Mouse (Mus musculus) adrenal gland, adult 2 months (tissue): ENCODE results near the gene Gm17190. TPM values are rescaled to one million over a fixed set of nuclear protein-coding genes. Genes with fewer than 3 reads are reported as not detected.
"Not testable (repeated sequence)": the region's sequence is repeated elsewhere in the genome, so short reads cannot be mapped to it uniquely, and the experiment has no call there.

ENCODE experiments used
- DNase-seq: peaks from one replicate; pipeline ENCODE4 v3.0.0; 2021
- long read RNA-seq: library from polyadenylated mRNA; stranded (forward); transcript quantifications from one replicate; pipeline ENCODE4 v2.0.0, GENCODE M21; 2021
- polyA plus RNA-seq: library from polyadenylated mRNA; depleted of rRNA; stranded (reverse); fragments of >200 nt; gene quantifications from 2 replicates; pipeline ENCODE4 v1.2.3, GENCODE M21; 2012; rRNA removed
- total RNA-seq, 2 experiments: library from RNA; stranded (reverse); gene quantifications; 2 replicates each; pipeline ENCODE4 v1.2.3; 2021

The Gm17190 gene
- total RNA-seq (not detected), polyA plus RNA-seq (not detected in 2 replicates)
- long read RNA-seq = 0 reads

DNA sequence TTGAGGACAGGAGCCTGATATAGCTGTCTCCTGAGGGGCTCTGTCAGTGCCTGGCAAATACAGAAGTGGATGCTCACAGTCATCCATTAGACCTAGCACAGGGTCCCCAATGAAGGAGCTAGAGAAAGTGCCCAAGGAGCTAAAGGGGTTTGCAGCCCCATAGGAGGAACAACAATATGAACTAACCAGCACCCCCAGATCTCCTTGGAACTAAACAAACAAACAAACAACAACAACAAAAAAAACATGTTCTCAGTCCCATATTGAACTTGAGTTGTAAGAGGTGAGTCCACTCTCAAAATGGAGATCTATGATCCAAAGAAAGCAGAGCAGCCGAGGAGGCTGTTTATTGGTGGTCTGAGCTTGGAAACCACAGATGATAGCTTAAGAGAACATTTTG is at the start of gene Gm17190:
Gene Gm17190, plus strand, starts transcription at position 301 of the 400 bp plus-strand sequence.
- not testable (repeated sequence) for DNase-seq

DNA sequence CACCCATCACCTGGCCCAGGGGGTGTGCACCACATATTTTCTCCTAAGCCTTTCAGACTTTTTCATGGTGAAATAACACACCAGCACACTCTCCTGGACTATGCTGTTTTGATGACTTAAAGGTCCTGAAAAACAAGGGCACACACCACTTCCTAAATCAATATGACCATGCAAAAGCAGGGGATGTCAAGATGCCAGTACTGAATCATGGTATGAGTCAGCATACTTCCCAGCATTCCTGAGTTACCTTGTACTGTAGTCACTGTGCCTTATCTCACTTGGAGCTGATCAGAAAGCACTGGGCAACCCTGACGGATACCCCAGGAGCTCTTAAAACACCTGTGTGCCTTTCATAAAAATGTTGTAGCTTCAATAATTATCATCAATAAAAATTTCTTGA is 42.3 kb upstream of the Gm17190 start:
- DNase-seq = peak; percentile 55

DNA sequence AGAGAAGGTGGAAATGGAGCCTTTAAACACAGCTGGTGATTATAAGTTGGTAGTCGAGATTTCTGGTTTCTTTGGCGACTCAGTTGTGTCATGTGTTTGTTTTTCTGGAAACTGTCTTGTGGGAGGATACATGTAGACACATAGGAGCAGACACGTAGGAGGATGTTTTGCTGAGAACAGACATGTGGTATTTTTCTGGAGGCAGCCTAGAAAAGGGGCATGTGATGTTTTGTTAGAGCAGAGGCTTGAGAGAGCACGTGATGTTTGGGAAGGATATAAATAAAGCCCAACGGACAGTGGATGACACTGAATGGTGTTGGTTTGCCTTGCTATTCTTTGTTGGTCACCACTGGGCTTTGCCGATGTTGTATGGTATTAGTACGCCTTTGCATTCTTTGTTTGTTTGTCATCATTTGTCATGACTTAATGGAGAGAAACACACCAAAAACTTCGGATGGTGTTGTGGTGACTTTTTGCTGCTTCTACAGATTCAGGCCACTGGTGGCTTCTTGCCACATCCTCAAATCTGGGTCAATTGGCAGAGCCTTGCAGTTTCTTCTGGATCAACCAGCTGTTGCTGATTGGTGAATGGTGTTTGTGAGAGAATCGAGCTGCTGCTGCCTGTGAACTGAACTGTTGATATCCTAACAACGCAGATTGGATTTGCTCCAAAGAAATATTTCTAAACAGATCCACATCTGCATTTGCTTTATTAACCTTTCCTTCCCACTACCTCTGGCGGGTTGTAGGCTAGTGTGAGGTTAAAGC is 41.4 kb upstream of the Gm17190 start:
- no peak for DNase-seq

DNA sequence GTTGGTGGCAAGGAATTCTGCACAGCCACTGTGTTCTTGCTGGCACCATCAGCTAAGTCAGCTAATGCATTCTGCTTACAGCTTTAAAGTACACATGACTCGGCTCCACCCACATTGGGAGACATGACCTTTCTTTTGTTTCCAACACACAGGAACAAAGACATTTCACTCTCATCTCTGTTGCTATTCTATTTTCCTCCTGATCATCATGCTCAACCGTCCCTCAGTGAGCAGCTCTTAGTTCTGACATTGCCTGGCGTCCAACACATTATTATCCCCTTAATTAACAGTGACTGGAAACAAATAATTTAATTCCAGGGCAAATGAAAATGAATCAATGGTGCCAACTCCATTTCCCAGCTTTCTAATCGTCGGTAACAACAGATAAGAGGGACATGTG is 36.5 kb upstream of the Gm17190 start:
- DNase-seq = no peak

DNA sequence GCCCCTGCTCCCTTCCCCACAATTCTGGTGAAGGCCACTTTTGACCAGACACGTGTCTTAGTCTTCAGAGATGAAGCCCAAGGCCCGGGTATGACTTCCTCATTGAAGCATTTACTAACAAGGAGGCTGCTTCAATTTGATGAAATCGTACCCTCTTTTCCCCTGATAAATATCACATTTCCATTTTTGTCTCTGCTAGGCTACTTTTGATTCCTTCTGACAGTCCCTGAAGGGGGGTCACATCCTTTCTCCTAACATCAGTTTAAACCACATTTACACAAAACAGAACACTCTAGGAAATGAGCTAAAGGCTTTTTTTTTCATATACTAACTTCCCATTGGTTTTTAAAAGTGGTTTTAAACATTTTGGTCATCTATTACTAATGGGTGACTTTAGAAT is 29.1 kb upstream of the Gm17190 start:
- DNase-seq = no peak

DNA sequence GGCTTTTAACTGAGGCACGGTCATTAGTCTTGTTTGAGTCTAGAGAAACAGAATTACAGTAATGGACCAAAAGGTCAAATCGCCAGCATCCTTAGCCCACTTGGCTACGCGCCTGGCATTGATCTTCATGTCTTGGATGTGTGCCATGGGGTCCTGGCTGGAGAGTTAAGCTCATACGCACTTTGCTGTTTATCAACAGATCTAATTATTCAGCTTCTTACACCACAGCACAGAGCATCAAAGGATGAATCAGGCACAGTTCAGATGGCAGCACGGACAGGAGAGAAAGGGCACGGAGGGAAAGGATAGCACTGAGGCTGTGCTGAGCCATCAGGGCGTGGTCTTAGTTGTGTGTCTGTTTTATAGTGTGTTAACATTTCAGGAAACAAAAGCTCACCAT is 8.3 kb upstream of the Gm17190 start:
- DNase-seq = peak; percentile 49

DNA sequence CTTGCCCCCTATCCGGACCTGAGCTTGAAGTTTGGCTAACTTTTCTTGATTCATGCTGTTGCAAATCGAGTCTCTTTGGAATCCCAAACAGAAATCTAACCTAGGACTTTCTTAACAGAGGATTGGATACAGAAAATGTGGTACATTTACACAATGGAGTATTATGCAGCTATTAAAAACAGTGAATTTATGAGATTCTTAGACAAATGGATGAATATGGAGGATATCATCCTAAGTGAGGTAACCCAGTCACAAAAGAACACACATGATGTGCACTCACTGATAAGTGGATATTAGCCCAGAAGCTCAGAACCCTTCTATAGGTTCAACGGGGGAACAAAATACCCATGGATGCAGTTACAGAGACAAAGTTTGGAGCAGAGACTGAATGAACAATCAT is 578 bp upstream of the Gm17190 start, which contains the start of gene Gm20075:
Gene Gm20075, minus strand, starts transcription at position 101 of the 400 bp plus-strand sequence.
- not testable (repeated sequence) for DNase-seq

DNA sequence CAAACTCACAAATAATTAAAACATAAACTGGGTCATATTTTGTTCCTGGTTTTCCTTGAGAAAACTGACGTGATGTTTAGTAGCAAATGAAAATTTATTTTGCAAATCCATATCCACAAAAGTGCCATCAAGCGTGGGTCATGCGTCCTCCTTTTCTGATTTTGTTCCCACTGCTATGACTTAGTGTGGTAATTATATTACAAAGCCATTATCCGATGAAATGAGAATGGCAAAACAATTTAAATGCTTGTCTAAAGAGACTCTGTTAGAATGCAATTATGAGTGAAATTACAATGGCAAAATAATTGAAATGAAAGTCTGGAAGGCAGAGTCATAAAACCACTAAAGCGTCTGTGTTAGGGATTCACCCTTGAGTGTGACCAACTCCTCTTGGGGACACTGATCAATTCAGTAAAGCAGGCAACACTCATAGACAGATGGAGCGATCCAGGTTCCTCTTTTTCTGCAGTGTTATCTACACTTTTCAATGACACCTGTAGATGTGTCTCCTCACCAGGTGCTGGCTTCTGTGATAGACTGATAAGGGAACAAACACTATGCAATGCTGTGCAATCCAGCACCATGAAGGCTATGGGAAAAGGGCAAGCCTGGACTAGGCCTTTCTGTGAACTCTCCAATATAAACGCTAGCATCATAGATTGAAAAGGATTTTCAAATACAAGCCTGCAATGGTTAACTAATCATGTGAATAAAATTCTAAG is 3.9 kb downstream of the Gm17190 start:
- no peak for DNase-seq

DNA sequence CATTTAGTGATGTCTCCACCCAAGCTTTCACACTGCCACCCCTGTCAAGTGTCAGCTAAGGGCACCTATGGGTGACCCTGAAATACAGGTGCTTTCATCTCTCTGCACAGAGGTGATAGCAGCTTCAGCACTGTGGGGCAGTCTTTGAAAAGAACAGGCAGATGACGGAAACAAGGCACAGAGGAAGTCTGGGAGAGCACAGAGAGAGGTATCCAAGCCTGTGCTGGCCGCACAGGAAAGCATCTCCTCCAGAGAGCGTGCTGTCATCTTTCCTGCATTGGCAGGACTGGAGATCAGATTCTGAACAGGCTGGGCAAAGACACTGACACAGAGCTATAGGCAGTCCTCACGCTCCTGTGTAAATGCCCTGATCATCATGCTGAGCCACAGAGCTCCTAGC is 9.1 kb downstream of the Gm17190 start:
- no peak for DNase-seq

DNA sequence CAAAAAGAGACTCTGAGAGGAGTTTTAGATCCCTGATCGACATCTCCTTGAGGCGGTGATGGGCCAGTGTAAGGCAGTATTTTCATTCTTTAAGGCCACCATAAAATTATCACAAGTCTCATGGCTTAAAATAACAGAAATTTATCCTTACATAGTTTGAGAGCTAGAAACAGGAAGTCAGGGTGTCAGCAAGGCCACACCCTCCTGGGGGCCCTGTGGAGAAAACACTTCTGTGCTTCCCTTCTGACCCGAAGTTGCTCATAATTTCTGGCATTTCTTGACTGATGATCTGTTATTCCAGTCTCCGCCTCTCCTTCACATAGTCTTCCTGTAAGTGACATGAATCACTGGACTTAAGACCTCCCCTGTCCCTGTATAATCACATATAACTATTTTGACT is 24.5 kb downstream of the Gm17190 start:
- no peak for DNase-seq

DNA sequence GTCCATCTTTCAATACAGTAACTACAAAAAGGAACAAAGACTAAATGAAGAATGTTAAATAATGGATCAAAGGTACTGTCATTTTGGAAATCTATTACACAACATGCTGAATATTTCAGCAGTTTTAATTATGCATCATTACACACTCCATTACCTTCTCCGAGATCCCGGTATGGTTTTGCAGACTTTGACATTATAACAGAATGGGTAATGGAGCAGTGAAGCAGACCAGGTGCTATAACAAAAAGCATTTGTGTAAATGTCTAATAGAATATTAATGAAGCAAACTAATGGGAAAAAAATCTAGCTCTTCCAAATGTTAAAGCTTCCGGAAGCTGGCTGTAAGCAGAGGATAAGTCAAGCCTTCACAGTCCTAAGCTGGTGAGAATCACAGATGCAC is 28.9 kb downstream of the Gm17190 start:
- DNase-seq = no peak

DNA sequence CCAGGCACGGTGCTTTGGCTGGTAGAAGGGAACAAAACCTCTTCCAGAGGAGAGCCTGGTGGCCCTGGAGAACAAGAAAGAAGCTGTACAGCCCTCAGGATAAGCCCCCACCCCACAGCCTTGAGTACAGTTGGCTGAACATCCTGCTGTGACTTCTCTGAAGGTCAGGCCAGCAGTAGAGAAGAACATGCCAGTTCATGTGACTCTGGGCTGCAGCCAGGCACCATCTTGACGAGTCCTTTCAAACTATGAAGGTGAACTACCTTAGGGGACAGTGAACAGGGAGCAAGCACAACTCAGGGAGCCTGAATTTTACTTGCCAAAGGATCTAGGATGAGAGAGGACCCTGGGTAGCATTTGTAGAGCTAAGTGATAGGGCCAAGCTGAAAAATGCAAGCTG is 30.9 kb downstream of the Gm17190 start:
- DNase-seq = no peak

DNA sequence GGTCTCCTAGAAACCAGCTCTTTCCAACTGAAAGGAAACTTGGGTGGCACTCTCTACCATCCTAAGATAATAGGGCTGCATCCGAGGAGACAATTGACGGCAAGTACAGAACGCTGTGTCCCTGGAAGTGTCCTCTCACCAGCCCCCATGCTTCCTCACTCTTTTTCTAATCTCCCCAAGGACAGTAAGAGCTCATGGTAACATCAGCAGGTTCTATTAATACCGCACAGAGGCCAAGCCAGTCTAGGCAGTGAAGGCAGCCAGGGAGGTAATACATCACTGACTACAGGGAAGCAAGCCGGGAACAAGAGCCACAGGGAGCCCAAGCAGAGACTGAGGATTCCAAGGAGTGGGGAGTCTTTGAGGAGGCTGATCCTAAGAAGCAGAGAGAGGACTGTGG is 43.2 kb downstream of the Gm17190 start:
- peak; percentile 9 for DNase-seq

DNA sequence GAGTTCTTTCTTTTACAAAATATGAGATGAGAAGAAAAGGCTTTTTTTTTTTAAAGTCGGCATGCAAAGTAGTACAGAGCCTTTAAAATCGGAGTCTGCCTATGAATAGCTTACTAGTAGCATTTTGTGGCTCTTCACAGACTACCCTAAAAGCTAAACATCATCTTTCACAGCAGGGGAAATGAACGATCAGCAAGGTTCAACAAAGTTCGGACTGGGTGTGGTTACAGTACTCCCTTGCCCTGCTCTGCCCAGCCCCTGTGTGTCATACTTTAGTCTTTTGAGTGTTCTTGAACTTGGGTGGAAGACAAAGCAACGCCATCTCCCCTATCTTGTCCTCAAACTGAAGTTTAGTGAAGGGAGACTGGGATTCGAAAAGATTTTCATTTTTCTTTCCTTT is 44.8 kb downstream of the Gm17190 start:
- DNase-seq = no peak

DNA sequence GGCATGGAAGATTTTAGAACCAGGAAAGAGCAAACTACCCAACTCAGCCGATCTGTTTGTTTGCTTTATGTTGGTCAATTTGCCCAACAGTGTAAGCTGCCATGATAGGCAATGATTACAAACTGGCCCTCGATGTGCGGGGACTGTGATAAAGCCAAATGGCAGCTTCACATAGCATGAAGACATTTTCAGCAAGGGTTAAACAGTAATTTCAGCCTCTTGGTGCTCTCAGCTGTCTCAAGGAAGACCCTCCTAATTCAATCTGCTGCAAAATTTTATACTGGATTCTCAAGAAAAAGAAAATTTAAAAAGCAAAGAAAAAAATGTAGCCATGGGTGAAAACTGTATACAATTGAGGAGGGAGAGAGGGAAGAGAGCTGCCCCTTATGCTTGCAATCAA is 47.2 kb downstream of the Gm17190 start:
- DNase-seq = no peak

DNA sequence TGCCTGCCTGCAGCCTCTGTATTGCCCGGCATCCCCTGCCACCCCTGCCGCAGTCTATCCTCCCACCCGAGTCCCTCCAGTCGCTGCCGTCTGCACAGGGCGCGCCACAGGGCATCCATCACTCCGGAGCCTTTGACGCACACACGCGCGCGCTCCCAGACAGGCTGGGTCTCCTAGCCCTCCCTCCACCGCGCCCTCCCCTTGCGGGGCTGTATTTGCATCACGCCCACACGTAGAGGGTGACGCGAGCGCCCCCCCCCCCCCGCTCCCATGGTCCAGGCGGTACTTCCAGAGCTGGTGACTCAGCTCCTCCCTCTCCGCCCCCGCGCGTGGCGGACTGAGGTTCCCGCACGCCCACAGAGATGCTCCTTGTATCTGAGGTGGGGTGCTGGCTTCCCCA is 49.2 kb downstream of the Gm17190 start:
- DNase-seq = peak; percentile 33

DNA sequence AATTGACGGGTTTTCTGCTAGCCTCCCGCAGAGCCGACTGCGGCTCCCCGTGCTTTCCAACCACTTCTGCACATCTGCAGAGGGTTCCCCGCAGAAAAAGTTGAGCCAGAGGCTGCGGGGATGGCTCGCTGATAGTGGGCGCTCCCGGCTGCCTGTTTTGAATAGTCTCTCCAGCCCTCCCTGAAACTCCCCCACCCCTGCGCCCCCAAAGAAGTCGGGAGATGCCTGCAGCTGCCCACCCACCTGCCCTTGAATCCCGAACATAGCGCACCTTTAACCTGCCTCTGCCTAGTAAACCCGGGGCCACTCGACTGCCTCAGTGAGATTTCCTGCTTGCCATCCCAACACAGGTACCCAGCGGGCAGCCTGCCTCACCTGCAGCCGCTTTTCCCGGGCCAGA is 50.1 kb downstream of the Gm17190 start:
- DNase-seq = no peak

DNA sequence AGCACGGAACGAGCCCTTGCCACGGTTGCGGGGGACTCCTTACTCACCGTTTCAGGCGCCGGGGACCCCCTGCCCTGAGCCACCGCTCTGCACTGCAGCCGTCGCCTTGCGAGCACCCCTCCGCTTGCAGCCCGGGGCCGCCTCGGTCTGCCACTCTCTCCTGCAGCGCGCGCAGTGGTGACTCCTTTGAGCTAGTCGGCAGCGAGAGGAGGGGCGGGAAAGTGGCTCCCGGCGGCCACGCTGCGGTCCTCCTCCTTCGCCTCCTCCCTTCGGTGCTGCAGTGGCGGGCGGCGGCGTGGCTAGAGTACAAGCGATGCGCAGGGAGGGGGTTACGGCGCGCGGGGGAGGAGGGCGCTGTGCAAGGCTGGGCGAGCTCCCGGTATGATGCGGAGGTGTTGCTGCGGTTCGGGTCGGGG is 50.6 kb downstream of the Gm17190 start, which contains the start of gene Sv2c:
Gene Sv2c, minus strand, starts transcription at position 177 of the 416 bp plus-strand sequence.
- DNase-seq = peak; percentile 49

Other genes starting within 250 kb of the Gm17190 start
- gene Iqgap2, start 190.1 kb upstream of the Gm17190 start, total RNA-seq = 100 to 1,000 TPM; 107 to 186 TPM
- 9.0 and 9.5 TPM in 2 replicates for gene Iqgap2, start 190.1 kb upstream of the Gm17190 start, polyA plus RNA-seq
- gene Gm20075, start 678 bp upstream of the Gm17190 start, total RNA-seq = 10 to 100 TPM; 14.0 to 27.2 TPM
- 0.07 TPM in 1 of 2 replicates, not detected in the other for gene Gm20075, start 678 bp upstream of the Gm17190 start, polyA plus RNA-seq
- gene Sv2c, start 50.5 kb downstream of the Gm17190 start, total RNA-seq = 1 to 10 TPM in 1 of 2 experiments, under 1 TPM in 1; 0.89 to 1.1 TPM
- 0.12 and 0.27 TPM in 2 replicates for gene Sv2c, start 50.5 kb downstream of the Gm17190 start, polyA plus RNA-seq